Mouse (Mus musculus) hindbrain, embryonic 16.5 days (tissue): ENCODE measurements at regions not wholly inside any gene's neighbourhood (a gene's known extent, or its start where the extent isn't known, plus 50 kb on each side); places are given as distances from the start of the nearest gene placed in this dataset.
A peak's percentile ranks its signal among the peaks of the same experiment; 100 is the strongest.

ENCODE experiments used
- ATAC-seq: fragments of 200-750 bp; cut with Nextera tagmentation; 2 replicates; pipeline ENCODE4 v1.8.0; 2017; ENCODE audit warnings: moderate TSS enrichment, moderate library complexity
- H3K27ac ChIP-seq: fragments of 300-500 bp; sonication (generic); 2 replicates; pipeline ENCODE4 v1.5.1; 2014; ENCODE audit warnings: low read depth, mild to moderate bottlenecking, control low read depth, low read length, moderate library complexity
- H3K27me3 ChIP-seq: fragments of 300-500 bp; sonication (generic); replicated peaks from 2 replicates; pipeline ENCODE4 v1.6.1; 2014; ENCODE audit warnings: low read length; ENCODE audit not compliant: control insufficient read depth, insufficient read depth
- H3K36me3 ChIP-seq: fragments of 300-500 bp; sonication (generic); 2 replicates; pipeline ENCODE4 v1.6.1; 2014; ENCODE audit warnings: mild to moderate bottlenecking, low read length, moderate library complexity, mixed read lengths; ENCODE audit not compliant: control insufficient read depth, insufficient read depth
- H3K4me1 ChIP-seq: fragments of 300-500 bp; sonication (generic); 2 replicates; pipeline ENCODE4 v1.6.1; 2014; ENCODE audit warnings: low read depth, low read length; ENCODE audit not compliant: control insufficient read depth, insufficient read depth
- H3K4me2 ChIP-seq: fragments of 300-500 bp; sonication (generic); 2 replicates; pipeline ENCODE4 v1.6.1; 2014; ENCODE audit warnings: mild to moderate bottlenecking, low read length, control low read depth, moderate library complexity
- H3K4me3 ChIP-seq: fragments of 300-500 bp; sonication (generic); 2 replicates; pipeline ENCODE4 v1.5.1; 2014; ENCODE audit warnings: mild to moderate bottlenecking, low read length, control low read depth, moderate library complexity
- H3K9ac ChIP-seq: fragments of 300-500 bp; sonication (generic); 2 replicates; pipeline ENCODE4 v1.6.1; 2014; ENCODE audit warnings: low read depth, mild to moderate bottlenecking, control low read depth, low read length, moderate library complexity
- H3K9me3 ChIP-seq: fragments of 300-500 bp; sonication (generic); 2 replicates; pipeline ENCODE4 v1.6.1; 2014; ENCODE audit warnings: mild to moderate bottlenecking, low read length, moderate library complexity; ENCODE audit not compliant: control insufficient read depth
- WGBS: fragments of 180-500 bp; shearing (Covaris S2); extraction: QIAGEN DNeasy Blood & Tissue Kit; methylation state at CpG from one replicate; pipeline ENCODE4 v1.1.7; 2014; 5-methylcytosine and 5-hydroxymethylcytosine counted together

DNA sequence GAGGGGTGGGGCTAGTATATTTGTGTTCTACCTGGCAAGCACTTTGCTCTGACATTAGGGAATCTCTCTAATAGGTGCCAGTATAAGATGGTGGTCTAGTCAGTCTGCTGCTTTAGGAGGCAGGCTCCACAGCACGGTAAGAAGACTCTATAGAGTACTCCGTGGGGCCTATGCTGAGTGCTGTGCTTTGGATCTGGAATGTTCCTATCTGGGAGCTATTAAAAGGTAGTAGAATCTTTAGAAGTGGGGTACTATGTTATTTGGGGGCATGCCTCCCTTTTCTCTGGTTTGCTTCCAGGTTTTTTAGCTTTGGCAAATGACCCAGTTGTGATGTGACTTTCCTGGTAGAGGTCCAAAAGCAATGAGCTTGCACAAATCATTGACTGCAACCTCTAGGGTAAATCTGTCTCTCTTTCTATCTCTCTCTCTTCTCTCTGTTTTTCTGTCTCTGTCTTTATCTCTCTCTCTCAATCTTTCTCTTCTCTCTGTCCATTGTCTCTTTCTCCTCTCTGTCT is 208.6 kb upstream of the Camk1g start:
- Histone ChIP-seq H3K36me3 (no peaks in the 10 kb centered on the region), H3K4me1 (peaks cover 5% of the 10 kb centered on the region), H3K9ac (no peak overlapping the region), H3K27ac (no peak overlapping the region), H3K27me3 (no peaks in the 10 kb centered on the region), H3K4me3 (no peak overlapping the region), H3K9me3 (no peaks in the 10 kb centered on the region), H3K4me2 (no peak overlapping the region)
- no peak for ATAC-seq
- WGBS: 88% methylated on average over 2 of the region's 2 CpGs

DNA sequence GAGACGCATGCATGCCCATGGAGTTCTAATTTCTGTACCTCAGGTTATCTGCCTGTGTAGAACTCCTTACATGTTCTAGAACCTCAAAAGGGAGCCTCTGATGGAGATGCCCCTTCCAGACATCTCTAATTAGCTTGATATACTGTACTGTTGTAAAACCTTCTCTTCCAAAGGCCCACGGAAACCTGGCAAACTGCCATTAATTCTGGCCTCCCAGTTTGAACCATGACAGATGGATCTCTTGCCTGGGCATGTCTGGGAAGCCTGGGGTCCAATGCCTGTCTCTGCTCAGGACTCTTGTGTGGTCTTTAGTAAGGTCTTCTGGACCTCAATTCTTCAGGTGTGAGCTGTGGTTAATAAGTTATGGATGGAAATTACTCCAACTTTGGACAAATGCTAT is 207.7 kb upstream of the Camk1g start:
- Histone ChIP-seq H3K4me1 (peaks cover 5% of the 10 kb centered on the region), H3K27me3 (no peaks in the 10 kb centered on the region), H3K27ac (no peak overlapping the region), H3K9me3 (no peaks in the 10 kb centered on the region), H3K4me2 (no peak overlapping the region), H3K4me3 (no peak overlapping the region), H3K36me3 (no peaks in the 10 kb centered on the region), H3K9ac (no peak overlapping the region)
- ATAC-seq: no peak
- 78% methylated on average over 2 of the region's 2 CpGs for WGBS

- no peaks in the 10 kb centered on the region for H3K9me3 ChIP-seq
- H3K9ac ChIP-seq: no peak overlapping the region
- no peaks in the 10 kb centered on the region for H3K27me3 ChIP-seq
- H3K4me3 ChIP-seq: no peak overlapping the region
- no peaks in the 10 kb centered on the region for H3K36me3 ChIP-seq
- 6% methylated on average over 12 of the region's 12 CpGs for WGBS
- H3K4me2 ChIP-seq: peak overlapping the region; percentile 21; the same call in 1 of the 2 replicates
- H3K4me1 ChIP-seq: peaks cover 5% of the 10 kb centered on the region
- peak; percentile 97 for ATAC-seq
- H3K27ac ChIP-seq: no peak overlapping the region
Measured at GRCm38 (mm10) chr1:193575986-193576713, 206.1 kb upstream of the Camk1g start.

- Histone ChIP-seq H3K36me3 (no peaks in the 10 kb centered on the region), H3K27me3 (no peaks in the 10 kb centered on the region), H3K27ac (no peak overlapping the region), H3K9ac (no peak overlapping the region), H3K9me3 (no peaks in the 10 kb centered on the region), H3K4me1 (peaks cover 5% of the 10 kb centered on the region), H3K4me2 (no peak overlapping the region), H3K4me3 (no peak overlapping the region)
- 88% methylated on average over 2 of the region's 2 CpGs for WGBS
- no peak for ATAC-seq
Measured at GRCm38 (mm10) chr1:193572827-193573226, 202.7 kb upstream of the Camk1g start.

- no peak overlapping the region for H3K4me2 ChIP-seq
- 98% methylated on average over 3 of the region's 3 CpGs for WGBS
- ATAC-seq: no peak
Measured at GRCm38 (mm10) chr1:193572411-193572810, 202.3 kb upstream of the Camk1g start.

DNA sequence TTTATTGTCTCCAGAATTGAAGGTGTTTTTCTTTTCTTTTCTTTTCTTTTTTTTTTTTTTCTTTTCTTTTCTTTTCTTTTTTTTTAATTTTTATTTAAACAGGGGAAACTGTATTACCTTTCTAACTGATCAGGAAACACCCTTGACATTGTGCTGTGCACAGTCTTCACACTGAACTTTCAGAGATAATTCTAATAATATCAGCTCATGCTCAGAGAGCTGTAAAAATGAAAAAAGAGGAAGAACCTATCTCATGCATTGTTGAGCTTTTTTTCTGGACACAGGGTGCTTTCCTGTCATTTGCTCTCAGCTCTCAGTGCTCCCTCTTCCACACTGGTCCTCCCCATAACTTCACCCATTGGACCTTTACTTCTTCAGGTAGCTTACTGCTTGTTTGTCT is 201.0 kb upstream of the Camk1g start:
- Histone ChIP-seq H3K4me3 (no peak overlapping the region), H3K9me3 (no peaks in the 10 kb centered on the region), H3K27ac (no peak overlapping the region), H3K4me1 (no peaks in the 10 kb centered on the region; the same call in none of the 2 replicates), H3K4me2 (no peak overlapping the region), H3K36me3 (no peaks in the 10 kb centered on the region), H3K9ac (no peak overlapping the region), H3K27me3 (no peaks in the 10 kb centered on the region)
- no peak for ATAC-seq

More at GRCm38 (mm10) chr1:193572411-193572810, 202.3 kb upstream of the Camk1g start:
- Histone ChIP-seq H3K4me3 (no peak overlapping the region), H3K36me3 (no peaks in the 10 kb centered on the region), H3K27ac (no peak overlapping the region), H3K9me3 (no peaks in the 10 kb centered on the region), H3K27me3 (no peaks in the 10 kb centered on the region), H3K9ac (no peak overlapping the region), H3K4me1 (peaks cover 5% of the 10 kb centered on the region)

DNA sequence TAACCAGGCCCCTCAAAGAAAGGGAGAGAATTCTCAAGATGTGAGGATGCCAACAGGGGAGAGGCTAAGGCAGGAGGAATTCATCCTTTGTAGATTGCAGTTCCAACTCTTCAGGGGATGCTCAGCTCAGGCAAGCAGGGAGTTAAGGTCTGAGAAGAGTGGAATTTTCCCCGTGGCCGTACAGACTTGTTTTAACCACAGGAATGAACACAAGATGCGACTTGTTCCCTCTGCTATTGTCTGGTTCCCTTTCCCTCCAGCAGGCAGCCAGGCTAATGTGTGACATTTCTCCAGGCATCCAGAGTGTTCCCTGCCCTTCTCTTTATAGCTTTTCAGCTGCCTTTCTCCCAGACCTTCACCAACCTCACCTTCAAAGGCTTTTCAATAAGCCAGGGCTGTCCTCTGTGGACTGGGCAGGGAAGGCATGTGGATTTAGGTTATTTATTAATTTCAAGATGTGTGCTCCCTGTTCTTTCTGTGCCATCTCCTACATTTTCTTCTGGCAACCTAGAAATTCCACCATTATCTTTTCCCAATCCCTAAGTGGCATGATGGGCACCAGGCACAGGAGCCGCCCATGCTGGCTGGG is 198.6 kb upstream of the Camk1g start:
- Histone ChIP-seq H3K27me3 (no peaks in the 10 kb centered on the region), H3K9me3 (no peaks in the 10 kb centered on the region), H3K4me2 (no peak overlapping the region), H3K4me3 (no peak overlapping the region), H3K27ac (no peak overlapping the region), H3K4me1 (no peaks in the 10 kb centered on the region; the same call in 1 of the 2 replicates), H3K9ac (no peak overlapping the region), H3K36me3 (no peaks in the 10 kb centered on the region)
- no peak for ATAC-seq
- 40% methylated on average over 4 of the region's 4 CpGs for WGBS

GRCm38 (mm10) chr1:193567217-193567616 is 197.1 kb upstream of the Camk1g start:
- H3K4me1 ChIP-seq: no peaks in the 10 kb centered on the region; the same call in 1 of the 2 replicates
- H3K9ac ChIP-seq: no peak overlapping the region
- H3K36me3 ChIP-seq: no peaks in the 10 kb centered on the region
- no peaks in the 10 kb centered on the region for H3K9me3 ChIP-seq
- ATAC-seq: no peak
- no peaks in the 10 kb centered on the region for H3K27me3 ChIP-seq
- H3K4me3 ChIP-seq: no peak overlapping the region
- no peak overlapping the region for H3K4me2 ChIP-seq
- 70% methylated on average over 1 of the region's 1 CpGs for WGBS
- no peak overlapping the region for H3K27ac ChIP-seq

DNA sequence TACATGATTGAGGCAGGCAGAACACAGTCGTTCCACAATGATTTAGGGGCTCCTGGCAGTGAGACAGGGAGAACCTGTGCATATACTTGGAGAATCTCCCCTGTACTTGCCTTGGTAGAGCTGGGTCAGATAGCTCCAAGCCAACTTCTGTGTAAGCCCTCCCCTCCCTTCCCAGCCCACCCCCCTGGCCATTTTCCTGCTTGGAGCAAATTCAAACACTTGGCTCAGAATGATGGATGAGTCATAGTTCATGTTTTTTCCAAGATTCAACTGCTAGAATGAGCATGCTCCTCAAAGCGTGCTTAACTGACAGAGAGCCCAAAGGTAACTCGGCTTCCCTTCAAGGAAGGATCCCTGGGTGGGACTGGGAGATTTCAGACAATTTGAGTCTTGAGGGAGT is 194.1 kb upstream of the Camk1g start:
- Histone ChIP-seq H3K4me1 (no peaks in the 10 kb centered on the region; the same call in 1 of the 2 replicates), H3K9ac (no peak overlapping the region), H3K27ac (no peak overlapping the region), H3K9me3 (no peaks in the 10 kb centered on the region), H3K4me2 (no peak overlapping the region), H3K36me3 (no peaks in the 10 kb centered on the region), H3K27me3 (no peaks in the 10 kb centered on the region), H3K4me3 (no peak overlapping the region)
- no peak for ATAC-seq
- WGBS: 76% methylated on average over 3 of the region's 3 CpGs
